ENCODE assay signal across 9 mouse cellular contexts in genomic region chr7:143738601-143739006, GRCm38 (mm10). TPM values are rescaled to one million over a fixed set of nuclear protein-coding genes. Genes with fewer than 3 reads are reported as not detected.
A peak's percentile ranks its signal among the peaks of the same experiment; 100 is the strongest.
DNase-seq lines count a peak whose midpoint lies in the region; ATAC-seq and TF ChIP-seq lines count a peak whose summit lies in the region.
"Had no signal": no experiment of that assay in that cellular context is flagged by ENCODE, and none has a peak within 500 bp of the region (broad histone marks: within the 10 kb centered on the region; RNA-seq: fewer than 3 reads in every experiment).

No protein-coding gene starts in this region.

- TF ChIP-seq POLR2A in cortical plate, adult 2 months (IDR thresholded peaks at IDR 0.05; ENCODE audit: extremely low read depth, insufficient read depth, low read length): no peak
- no peak for TF ChIP-seq POLR2A in olfactory bulb, adult 2 months (IDR thresholded peaks at IDR 0.05; ENCODE audit: insufficient read depth, low read depth, low read length)

- 0 out of 2 replicates have a peak, but pooled peaks cover 2% of the 10 kb centered on the region for H3K27me3 ChIP-seq in hindbrain, embryonic 12.5 days
- peaks cover 48% of the 10 kb centered on the region for H3K27me3 ChIP-seq in liver, embryonic 13.5 days

- peak overlapping the region; percentile 69 for H3K4me3 ChIP-seq in cortical plate, adult 2 months (ENCODE audit: insufficient read depth, low read length)
- peak overlapping the region; percentile 64 for H3K4me3 ChIP-seq in hindbrain, embryonic 12.5 days
- H3K4me3 ChIP-seq in liver, embryonic 13.5 days (replicated peaks): no peak overlapping the region
- H3K4me3 ChIP-seq in olfactory bulb, adult 2 months (ENCODE audit: insufficient read depth, low read depth, low read length): peak overlapping the region; percentile 78

- H3K9ac ChIP-seq in hindbrain, embryonic 12.5 days: peak overlapping the region; percentile 85
- H3K9ac ChIP-seq in liver, embryonic 13.5 days: no peak overlapping the region
- H3K9ac ChIP-seq: liver, embryonic 15.5 days had no signal

- peak; percentile 27 to 29 for DNase-seq in frontal cortex, postnatal 36 days (ENCODE audit: low spot score in 2 of 2)
- no peak for DNase-seq in frontal cortex, postnatal 14 days (ENCODE audit: low spot score in 2 of 2)
- DNase-seq in liver, embryonic 13.5 days: no peak
- DNase-seq in T-cell, adult 2 months (ENCODE audit: low spot score): no peak
- DNase-seq in testis, postnatal 14 days (ENCODE audit: low spot score): no peak

- no peak for TF ChIP-seq CTCF in cortical plate, adult 2 months (IDR thresholded peaks at IDR 0.05; ENCODE audit: extremely low read depth, insufficient read depth, low read length)
- TF ChIP-seq CTCF in olfactory bulb, adult 2 months (IDR thresholded peaks at IDR 0.05; ENCODE audit: insufficient read depth, low read depth, low read length): no peak

- peak; percentile 33; the same call in 1 of the 2 replicates for ATAC-seq in hindbrain, embryonic 12.5 days (ENCODE audit: low FRiP score)
- ATAC-seq in liver, embryonic 13.5 days (ENCODE audit: low read depth): no peak

- WGBS in hindbrain, embryonic 12.5 days: 32% methylated on average over 5 of the region's 5 CpGs
- 55% methylated on average over 5 of the region's 5 CpGs for WGBS in liver, embryonic 13.5 days (ENCODE audit: insufficient replicate concordance)
- WGBS in olfactory bulb, adult 2 months: 22% methylated on average over 5 of the region's 5 CpGs

- H3K4me2 ChIP-seq in hindbrain, embryonic 12.5 days (replicated peaks): peak overlapping the region; percentile 73
- H3K4me2 ChIP-seq in liver, embryonic 13.5 days: peak overlapping the region; percentile 57; the same call in 1 of the 2 replicates

- H3K9me3 ChIP-seq in hindbrain, embryonic 12.5 days (replicated peaks): no peaks in the 10 kb centered on the region
- H3K9me3 ChIP-seq in liver, embryonic 13.5 days (replicated peaks): no peaks in the 10 kb centered on the region
- H3K9me3 ChIP-seq: liver, embryonic 15.5 days had no signal

- H3K4me1 ChIP-seq in cortical plate, adult 2 months (ENCODE audit: control insufficient read depth, insufficient read depth, low read length): peaks cover 5% of the 10 kb centered on the region
- peaks cover 29% of the 10 kb centered on the region for H3K4me1 ChIP-seq in hindbrain, embryonic 12.5 days
- no peaks in the 10 kb centered on the region for H3K4me1 ChIP-seq in liver, embryonic 13.5 days (replicated peaks)
- H3K4me1 ChIP-seq in olfactory bulb, adult 2 months (ENCODE audit: control insufficient read depth, insufficient read depth, low read length): peaks cover 22% of the 10 kb centered on the region
- H3K4me1 ChIP-seq: liver, embryonic 15.5 days had no signal

- H3K27ac ChIP-seq in cortical plate, adult 2 months (ENCODE audit: insufficient read depth, low read length): no peak overlapping the region
- peak overlapping the region; percentile 69 for H3K27ac ChIP-seq in hindbrain, embryonic 12.5 days
- H3K27ac ChIP-seq in liver, embryonic 13.5 days: no peak overlapping the region
- peak overlapping the region; percentile 28; the same call in 1 of the 2 replicates for H3K27ac ChIP-seq in olfactory bulb, adult 2 months (ENCODE audit: insufficient read depth, low read depth, low read length)
- H3K27ac ChIP-seq: liver, embryonic 15.5 days had no signal

- no peaks in the 10 kb centered on the region for H3K36me3 ChIP-seq in hindbrain, embryonic 12.5 days
- H3K36me3 ChIP-seq in liver, embryonic 13.5 days: no peaks in the 10 kb centered on the region
- H3K36me3 ChIP-seq: liver, embryonic 15.5 days had no signal

RNA-seq across cellular contexts. Expression of gene Osbpl5, which starts 18.2 kb away (rescaled TPM):
- polyA plus RNA-seq in cortical plate, adult 2 months (2012; rRNA removed): 37.4 and 39.1 TPM in 2 replicates
- 30.7 and 32.1 TPM in 2 replicates for polyA plus RNA-seq in hindbrain, embryonic 12.5 days (2016; fragmentation: Nextera tagmentation; extraction: Ambion mirVana)
- 2.4 and 2.8 TPM in 2 replicates for polyA plus RNA-seq in liver, embryonic 13.5 days (2015; fragmentation: Nextera tagmentation; extraction: Ambion mirVana)
- not detected in 2 replicates for polyA plus RNA-seq in olfactory bulb, adult 2 months (2012; ENCODE audit: insufficient read depth, insufficient read length, low replicate concordance, missing spikeins)

RNA-seq across cellular contexts. Expression of gene Mrgprg, which starts 28.2 kb away (rescaled TPM):
- polyA plus RNA-seq in cortical plate, adult 2 months (2012; rRNA removed): not detected in 2 replicates
- polyA plus RNA-seq in hindbrain, embryonic 12.5 days (2016; fragmentation: Nextera tagmentation; extraction: Ambion mirVana): not detected in 2 replicates
- not detected in 2 replicates for polyA plus RNA-seq in liver, embryonic 13.5 days (2015; fragmentation: Nextera tagmentation; extraction: Ambion mirVana)
- not detected in 2 replicates for polyA plus RNA-seq in olfactory bulb, adult 2 months (2012; ENCODE audit: insufficient read depth, insufficient read length, low replicate concordance, missing spikeins)
- polyA plus RNA-seq: liver, embryonic 15.5 days had no signal

RNA-seq across cellular contexts. Expression of gene Mrgpre, which starts 45.7 kb away (rescaled TPM):
- polyA plus RNA-seq in cortical plate, adult 2 months (2012; rRNA removed): 5.3 and 5.7 TPM in 2 replicates
- 3.0 and 4.2 TPM in 2 replicates for polyA plus RNA-seq in hindbrain, embryonic 12.5 days (2016; fragmentation: Nextera tagmentation; extraction: Ambion mirVana)
- polyA plus RNA-seq in liver, embryonic 13.5 days (2015; fragmentation: Nextera tagmentation; extraction: Ambion mirVana): 0.17 and 0.28 TPM in 2 replicates
- polyA plus RNA-seq in olfactory bulb, adult 2 months (2012; ENCODE audit: insufficient read depth, insufficient read length, low replicate concordance, missing spikeins): not detected in 2 replicates

RNA-seq across cellular contexts. Expression of gene Tnfrsf23, which starts 52.9 kb away (rescaled TPM):
- 2.5 and 3.0 TPM in 2 replicates for polyA plus RNA-seq in cortical plate, adult 2 months (2012; rRNA removed)
- polyA plus RNA-seq in hindbrain, embryonic 12.5 days (2016; fragmentation: Nextera tagmentation; extraction: Ambion mirVana): 0.63 and 0.80 TPM in 2 replicates
- polyA plus RNA-seq in liver, embryonic 13.5 days (2015; fragmentation: Nextera tagmentation; extraction: Ambion mirVana): 0.17 and 0.44 TPM in 2 replicates
- not detected in 2 replicates for polyA plus RNA-seq in olfactory bulb, adult 2 months (2012; ENCODE audit: insufficient read depth, insufficient read length, low replicate concordance, missing spikeins)

Comparison
In these comparisons a context has a peak if more than half of its experiments do, and no peak if none do; other contexts are left out.
1. DNase-seq: peak in frontal cortex, postnatal 36 days (2 of 2); none in frontal cortex, postnatal 14 days (0 of 2), liver, embryonic 13.5 days (single experiment), T-cell, adult 2 months (single experiment) and testis, postnatal 14 days (single experiment).
2. H3K27ac ChIP-seq: peak in hindbrain, embryonic 12.5 days (single experiment) and olfactory bulb, adult 2 months (single experiment); none in cortical plate, adult 2 months (single experiment) and liver, embryonic 13.5 days (single experiment).